Mouse (Mus musculus): ENCODE results near the gene Nacc1. TPM values are rescaled to one million over a fixed set of nuclear protein-coding genes. Genes with fewer than 3 reads are reported as not detected.

Nacc1 gene
- total and polyA plus RNA-seq, 3 experiments, result 42.5 to 106 TPM; not detected in 1

- no peak overlapping the region for H3K27ac ChIP-seq (ENCODE audit: control insufficient read depth, low read depth, low read length)
- H3K27me3 ChIP-seq (ENCODE audit: control insufficient read depth in 1 of 2, insufficient read depth in 2 of 2, low read length in 2 of 2), result no peaks in the 10 kb centered on the region
- H3K36me3 ChIP-seq (ENCODE audit: control insufficient read depth in 1 of 2, insufficient read depth in 2 of 2, low read length in 2 of 2), result peaks cover 0 to 4% of the 10 kb centered on the region in 2 experiments; a peak in 2 of 4 replicates
- H3K4me1 ChIP-seq (ENCODE audit: control insufficient read depth in 1 of 2, insufficient read depth in 2 of 2, low read length in 2 of 2), result peaks cover 0 to 2% of the 10 kb centered on the region in 2 experiments; a peak in 1 of 4 replicates
- no peak overlapping the region for H3K4me3 ChIP-seq (ENCODE audit: control insufficient read depth in 1 of 2, insufficient read depth in 1 of 2, low read depth in 2 of 2, low read length in 2 of 2)
- H3K79me2 ChIP-seq (ENCODE audit: control insufficient read depth, insufficient read depth, low read length, poor library complexity), result no peaks in the 10 kb centered on the region
- no peaks in the 10 kb centered on the region for H3K9me3 ChIP-seq (replicated peaks; ENCODE audit: insufficient read depth, low read length)
- no peak for DNase-seq (ENCODE audit: low read depth, low spot score)
- TF ChIP-seq MAX (IDR thresholded peaks at IDR 0.05; ENCODE audit: low read length) (no peak), CHD2 (IDR thresholded peaks at IDR 0.05; ENCODE audit: low read length) (no peak), EP300 (IDR thresholded peaks at IDR 0.05; ENCODE audit: low read depth in 1 of 2, low read length in 2 of 2) (no peak), ELF1 (IDR thresholded peaks at IDR 0.05; ENCODE audit: low read depth, low read length) (no peak), MXI1 (IDR thresholded peaks at IDR 0.05; ENCODE audit: low read depth, low read length) (no peak), NELFE (IDR thresholded peaks at IDR 0.05; ENCODE audit: low read depth, low read length) (no peak), POLR2A (IDR thresholded peaks at IDR 0.05; ENCODE audit: control insufficient read depth in 1 of 2, insufficient read depth in 1 of 2, low read depth in 1 of 2, low read length in 2 of 2, poor library complexity in 1 of 2) (no peak), UBTF (IDR thresholded peaks at IDR 0.05; ENCODE audit: borderline replicate concordance, insufficient read depth, low read depth, low read length) (no peak), ZMIZ1 (IDR thresholded peaks at IDR 0.05; ENCODE audit: low read depth, low read length) (no peak), TAL1 (IDR thresholded peaks at IDR 0.05; ENCODE audit: low read length) (no peak), HCFC1 (IDR thresholded peaks at IDR 0.05; ENCODE audit: low read depth, low read length) (no peak), RCOR1 (IDR thresholded peaks at IDR 0.05; ENCODE audit: low read depth, low read length) (no peak), POLR2AphosphoS5 (IDR thresholded peaks at IDR 0.05; ENCODE audit: borderline replicate concordance, low read depth, low read length) (no peak)
- no peak overlapping the region for H3K9ac ChIP-seq (ENCODE audit: control insufficient read depth, low read depth, low read length, poor library complexity, severe bottlenecking)
These were observed 24.5 kb upstream of the Nacc1 start for GRCm38 (mm10) chr8:84711933-84712758.

GRCm38 (mm10) chr8:84711312-84711711, 23.6 kb upstream of the Nacc1 start:
- no peak overlapping the region for H3K27ac ChIP-seq (ENCODE audit: control insufficient read depth, low read depth, low read length)
- H3K9ac ChIP-seq (ENCODE audit: control insufficient read depth, low read depth, low read length, poor library complexity, severe bottlenecking), result no peak overlapping the region
- TF ChIP-seq ZNF384 (IDR thresholded peaks at IDR 0.05; ENCODE audit: low read depth, low read length), result no peak
- TF ChIP-seq SIN3A (IDR thresholded peaks at IDR 0.05; ENCODE audit: low read length), result no peak
- TF ChIP-seq POLR2AphosphoS2 (IDR thresholded peaks at IDR 0.05; ENCODE audit: low read length), result no peak
- no peak for TF ChIP-seq E2F4 (IDR thresholded peaks at IDR 0.05; ENCODE audit: borderline replicate concordance, low read depth, low read length)
- TF ChIP-seq NRF1 (IDR thresholded peaks at IDR 0.05; ENCODE audit: insufficient read depth, low read depth, low read length, poor library complexity, severe bottlenecking), result no peak
- no peak for TF ChIP-seq MAZ (IDR thresholded peaks at IDR 0.05; ENCODE audit: low read depth, low read length)
- TF ChIP-seq GATA1 (IDR thresholded peaks at IDR 0.05; ENCODE audit: low read depth, low read length), result no peak
- no peak for TF ChIP-seq CHD2 (IDR thresholded peaks at IDR 0.05; ENCODE audit: low read length)
- TF ChIP-seq MYC (IDR thresholded peaks at IDR 0.05; ENCODE audit: low read depth, low read length), result no peak
- TF ChIP-seq TAL1 (IDR thresholded peaks at IDR 0.05; ENCODE audit: low read length), result no peak
- TF ChIP-seq KAT2A (conservative IDR thresholded peaks at IDR 0.05; ENCODE audit: low read depth, low read length), result no peak
- no peak for TF ChIP-seq USF1 (IDR thresholded peaks at IDR 0.05; ENCODE audit: low read depth, low read length)
- no peak for TF ChIP-seq USF2 (IDR thresholded peaks at IDR 0.05; ENCODE audit: borderline replicate concordance in 1 of 2, insufficient read depth in 1 of 2, low read depth in 1 of 2, low read length in 2 of 2)
- TF ChIP-seq MEF2A (IDR thresholded peaks at IDR 0.05; ENCODE audit: extremely low read depth, insufficient replicate concordance, low read depth, low read length, poor library complexity, severe bottlenecking), result no peak
- TF ChIP-seq RCOR1 (IDR thresholded peaks at IDR 0.05; ENCODE audit: low read depth, low read length), result no peak
- TF ChIP-seq MAFK (IDR thresholded peaks at IDR 0.05; ENCODE audit: borderline replicate concordance, low read depth, low read length), result no peak
- no peak for TF ChIP-seq TCF12 (IDR thresholded peaks at IDR 0.05; ENCODE audit: low read depth, low read length)
- TF ChIP-seq MXI1 (IDR thresholded peaks at IDR 0.05; ENCODE audit: low read depth, low read length), result no peak
- TF ChIP-seq BHLHE40 (IDR thresholded peaks at IDR 0.05; ENCODE audit: borderline replicate concordance, low read depth, low read length), result no peak
- H3K27me3 ChIP-seq (ENCODE audit: control insufficient read depth in 1 of 2, insufficient read depth in 2 of 2, low read length in 2 of 2), result no peaks in the 10 kb centered on the region
- H3K79me2 ChIP-seq (ENCODE audit: control insufficient read depth, insufficient read depth, low read length, poor library complexity), result no peaks in the 10 kb centered on the region
- no peak for DNase-seq (ENCODE audit: low read depth, low spot score)
- H3K9me3 ChIP-seq (replicated peaks; ENCODE audit: insufficient read depth, low read length), result no peaks in the 10 kb centered on the region
- no peak overlapping the region for H3K4me3 ChIP-seq (ENCODE audit: control insufficient read depth in 1 of 2, insufficient read depth in 1 of 2, low read depth in 2 of 2, low read length in 2 of 2)
- peaks cover 0 to 4% of the 10 kb centered on the region in 2 experiments; a peak in 2 of 4 replicates for H3K36me3 ChIP-seq (ENCODE audit: control insufficient read depth in 1 of 2, insufficient read depth in 2 of 2, low read length in 2 of 2)
- peaks cover 0 to 2% of the 10 kb centered on the region in 2 experiments; a peak in 1 of 4 replicates for H3K4me1 ChIP-seq (ENCODE audit: control insufficient read depth in 1 of 2, insufficient read depth in 2 of 2, low read length in 2 of 2)
